Mouse (Mus musculus) midbrain, embryonic 13.5 days (tissue): Measurements from ENCODE around the gene Camkk2. TPM values are rescaled to one million over a fixed set of nuclear protein-coding genes. Genes with fewer than 3 reads are reported as not detected.
A peak's percentile ranks its signal among the peaks of the same experiment; 100 is the strongest.

Experiments
- ATAC-seq: fragments of 200-750 bp; cut with Nextera tagmentation; 2 replicates; pipeline ENCODE4 v1.8.0; 2017; ENCODE audit warnings: mild to moderate bottlenecking, moderate TSS enrichment, moderate library complexity
- H3K27ac ChIP-seq: fragments of 300-500 bp; sonication (generic); 2 replicates; pipeline ENCODE4 v1.5.1; 2015; ENCODE audit warnings: inconsistent platforms, mild to moderate bottlenecking, moderate library complexity
- H3K27me3 ChIP-seq: fragments of 300-500 bp; sonication (generic); 2 replicates; pipeline ENCODE4 v1.6.1; 2015; ENCODE audit warnings: mild to moderate bottlenecking, inconsistent platforms
- H3K36me3 ChIP-seq: fragments of 300-500 bp; sonication (generic); 2 replicates; pipeline ENCODE4 v1.6.1; 2015; ENCODE audit warnings: mild to moderate bottlenecking, inconsistent platforms
- H3K4me1 ChIP-seq: fragments of 300-500 bp; sonication (generic); replicated peaks from 2 replicates; pipeline ENCODE4 v1.6.1; 2015; ENCODE audit warnings: inconsistent platforms
- H3K4me2 ChIP-seq: fragments of 300-500 bp; sonication (generic); replicated peaks from 2 replicates; pipeline ENCODE4 v1.6.1; 2015; ENCODE audit warnings: moderate library complexity, mild to moderate bottlenecking, inconsistent platforms
- H3K4me3 ChIP-seq: fragments of 300-500 bp; sonication (generic); replicated peaks from 2 replicates; pipeline ENCODE4 v1.5.1; 2015; ENCODE audit warnings: mild to moderate bottlenecking, inconsistent platforms
- H3K9ac ChIP-seq: fragments of 300-500 bp; sonication (generic); replicated peaks from 2 replicates; pipeline ENCODE4 v1.6.1; 2015; ENCODE audit warnings: mild to moderate bottlenecking, inconsistent platforms
- H3K9me3 ChIP-seq: fragments of 300-500 bp; sonication (generic); 2 replicates; pipeline ENCODE4 v1.6.1; 2016; ENCODE audit warnings: mild to moderate bottlenecking, inconsistent platforms
- WGBS: fragments of 180-500 bp; shearing (Covaris S2); methylation state at CpG from one replicate; pipeline ENCODE4 v1.1.7; 2015; 5-methylcytosine and 5-hydroxymethylcytosine counted together
- polyA plus RNA-seq: library from polyadenylated mRNA; unstranded; fragments of >200 nt; fragmentation: Nextera tagmentation; extraction: Ambion mirVana; gene quantifications from 2 replicates; pipeline ENCODE4 v1.2.1, GENCODE M21; 2015

The Camkk2 gene
- polyA plus RNA-seq, 1 experiment from 2014 or later, result 47.1 TPM

- under 1% methylated on average over 41 of the region's 55 CpGs for WGBS
Observed at GRCm38 (mm10) chr5:122778231-122779226, 680 bp downstream of the Camkk2 start.

GRCm38 (mm10) chr5:122777322-122777721 lies 1.9 kb downstream of the Camkk2 start:
- no peak overlapping the region for H3K9ac ChIP-seq
- H3K4me1 ChIP-seq, result peaks cover 19% of the 10 kb centered on the region
- ATAC-seq, result no peak
- no peak overlapping the region for H3K27ac ChIP-seq
- H3K4me2 ChIP-seq, result no peak overlapping the region
- H3K9me3 ChIP-seq, result no peaks in the 10 kb centered on the region
- H3K36me3 ChIP-seq, result peaks cover 1% of the 10 kb centered on the region; the same call in 1 of the 2 replicates
- H3K4me3 ChIP-seq, result no peak overlapping the region
- WGBS, result 54% methylated on average over 2 of the region's 2 CpGs
- no peaks in the 10 kb centered on the region for H3K27me3 ChIP-seq

More at GRCm38 (mm10) chr5:122778231-122779226, 680 bp downstream of the Camkk2 start:
- Histone ChIP-seq H3K9me3 (no peaks in the 10 kb centered on the region), H3K9ac (peak overlapping the region; percentile 91), H3K4me1 (peaks cover 19% of the 10 kb centered on the region), H3K27me3 (no peaks in the 10 kb centered on the region), H3K4me2 (peak overlapping the region; percentile 93), H3K36me3 (no peaks in the 10 kb centered on the region), H3K27ac (peak overlapping the region; percentile 65), H3K4me3 (peak overlapping the region; percentile 86)
- peak; percentile 70 for ATAC-seq

- H3K27ac ChIP-seq, result 0 out of 2 replicates have a peak overlapping the region, but pooled peaks have one; percentile 30
- H3K4me3 ChIP-seq, result no peak overlapping the region
- no peaks in the 10 kb centered on the region for H3K9me3 ChIP-seq
- H3K9ac ChIP-seq, result no peak overlapping the region
- H3K4me2 ChIP-seq, result no peak overlapping the region
- no peaks in the 10 kb centered on the region for H3K27me3 ChIP-seq
- peaks cover 4% of the 10 kb centered on the region; the same call in 1 of the 2 replicates for H3K36me3 ChIP-seq
- 84% methylated on average over 14 of the region's 14 CpGs for WGBS
- peaks cover 19% of the 10 kb centered on the region for H3K4me1 ChIP-seq
- ATAC-seq, result no peak
Observed at GRCm38 (mm10) chr5:122775646-122776286, 3.4 kb downstream of the Camkk2 start.

- Histone ChIP-seq H3K36me3 (peaks cover 4% of the 10 kb centered on the region; the same call in 1 of the 2 replicates), H3K9me3 (no peaks in the 10 kb centered on the region), H3K4me2 (no peak overlapping the region), H3K9ac (no peak overlapping the region), H3K27ac (no peak overlapping the region), H3K4me1 (peaks cover 19% of the 10 kb centered on the region), H3K4me3 (no peak overlapping the region), H3K27me3 (no peaks in the 10 kb centered on the region)
- WGBS, result 84% methylated on average over 28 of the region's 28 CpGs
- no peak for ATAC-seq
Observed at GRCm38 (mm10) chr5:122774743-122775611, 4.2 kb downstream of the Camkk2 start.

GRCm38 (mm10) chr5:122773756-122774155 lies 5.5 kb downstream of the Camkk2 start:
- no peaks in the 10 kb centered on the region for H3K27me3 ChIP-seq
- peaks cover 14% of the 10 kb centered on the region for H3K4me1 ChIP-seq
- ATAC-seq, result no peak
- peaks cover 12% of the 10 kb centered on the region for H3K36me3 ChIP-seq
- no peak overlapping the region for H3K4me3 ChIP-seq
- no peak overlapping the region for H3K27ac ChIP-seq
- H3K4me2 ChIP-seq, result no peak overlapping the region
- H3K9ac ChIP-seq, result no peak overlapping the region
- 71% methylated on average over 11 of the region's 11 CpGs for WGBS
- H3K9me3 ChIP-seq, result no peaks in the 10 kb centered on the region

- no peak overlapping the region for H3K27ac ChIP-seq
- WGBS, result 96% methylated on average over 9 of the region's 9 CpGs
- H3K36me3 ChIP-seq, result peaks cover 12% of the 10 kb centered on the region
Observed at GRCm38 (mm10) chr5:122771428-122771827, 7.8 kb downstream of the Camkk2 start.

GRCm38 (mm10) chr5:122770806-122771261 lies 8.4 kb downstream of the Camkk2 start:
- no peaks in the 10 kb centered on the region for H3K9me3 ChIP-seq
- no peak overlapping the region for H3K4me3 ChIP-seq
- 87% methylated on average over 10 of the region's 10 CpGs for WGBS
- no peak overlapping the region for H3K27ac ChIP-seq
- peaks cover 12% of the 10 kb centered on the region for H3K36me3 ChIP-seq
- H3K9ac ChIP-seq, result 0 out of 2 replicates have a peak overlapping the region, but pooled peaks have one; percentile 15
- no peaks in the 10 kb centered on the region for H3K27me3 ChIP-seq
- no peak for ATAC-seq
- 0 out of 2 replicates have a peak, but pooled peaks cover 5% of the 10 kb centered on the region for H3K4me1 ChIP-seq
- no peak overlapping the region for H3K4me2 ChIP-seq

More at GRCm38 (mm10) chr5:122771428-122771827, 7.8 kb downstream of the Camkk2 start:
- H3K4me1 ChIP-seq, result 0 out of 2 replicates have a peak, but pooled peaks cover 5% of the 10 kb centered on the region
- ATAC-seq, result no peak
- no peak overlapping the region for H3K9ac ChIP-seq
- no peaks in the 10 kb centered on the region for H3K9me3 ChIP-seq
- H3K27me3 ChIP-seq, result no peaks in the 10 kb centered on the region
- H3K4me3 ChIP-seq, result no peak overlapping the region
- H3K4me2 ChIP-seq, result no peak overlapping the region

- Histone ChIP-seq H3K36me3 (peaks cover 12% of the 10 kb centered on the region), H3K9me3 (no peaks in the 10 kb centered on the region), H3K9ac (peak overlapping the region; percentile 15; the same call in 1 of the 2 replicates), H3K27me3 (no peaks in the 10 kb centered on the region), H3K4me3 (no peak overlapping the region), H3K4me1 (0 out of 2 replicates have a peak, but pooled peaks cover 5% of the 10 kb centered on the region), H3K27ac (peak overlapping the region; percentile 47; the same call in 1 of the 2 replicates), H3K4me2 (no peak overlapping the region)
- no peak for ATAC-seq
- 85% methylated on average over 7 of the region's 7 CpGs for WGBS
Observed at GRCm38 (mm10) chr5:122770304-122770703, 8.9 kb downstream of the Camkk2 start.

GRCm38 (mm10) chr5:122769101-122769568 lies 10.1 kb downstream of the Camkk2 start:
- no peak for ATAC-seq
- H3K27ac ChIP-seq, result no peak overlapping the region
- H3K4me1 ChIP-seq, result 0 out of 2 replicates have a peak, but pooled peaks cover 5% of the 10 kb centered on the region
- no peaks in the 10 kb centered on the region for H3K27me3 ChIP-seq
- WGBS, result 86% methylated on average over 15 of the region's 15 CpGs
- no peak overlapping the region for H3K4me3 ChIP-seq
- H3K36me3 ChIP-seq, result peaks cover 12% of the 10 kb centered on the region
- H3K4me2 ChIP-seq, result no peak overlapping the region
- no peak overlapping the region for H3K9ac ChIP-seq
- no peaks in the 10 kb centered on the region for H3K9me3 ChIP-seq

GRCm38 (mm10) chr5:122767283-122767682 lies 11.9 kb downstream of the Camkk2 start:
- Histone ChIP-seq H3K9me3 (no peaks in the 10 kb centered on the region), H3K27ac (no peak overlapping the region), H3K27me3 (no peaks in the 10 kb centered on the region), H3K4me3 (no peak overlapping the region), H3K9ac (no peak overlapping the region), H3K4me1 (no peaks in the 10 kb centered on the region), H3K4me2 (no peak overlapping the region), H3K36me3 (peaks cover 19% of the 10 kb centered on the region)
- ATAC-seq, result no peak
- 92% methylated on average over 11 of the region's 11 CpGs for WGBS

GRCm38 (mm10) chr5:122764032-122764464 lies 15.2 kb downstream of the Camkk2 start:
- Histone ChIP-seq H3K9me3 (no peaks in the 10 kb centered on the region), H3K4me1 (no peaks in the 10 kb centered on the region), H3K4me3 (no peak overlapping the region), H3K27me3 (no peaks in the 10 kb centered on the region), H3K9ac (no peak overlapping the region), H3K4me2 (no peak overlapping the region), H3K36me3 (peaks cover 11% of the 10 kb centered on the region), H3K27ac (no peak overlapping the region)
- no peak for ATAC-seq
- 54% methylated on average over 10 of the region's 10 CpGs for WGBS
